Mouse (Mus musculus) left cerebral cortex, postnatal 25 days (tissue): ENCODE measurements around the gene Arhgap32. TPM values are rescaled to one million over a fixed set of nuclear protein-coding genes. Genes with fewer than 3 reads are reported as not detected.

Source experiments
- DNase-seq, 2 experiments: peaks; one replicate each; pipeline ENCODE4 v3.0.0; 2022; ENCODE audit warnings: low spot score in 2 of 2, mixed read lengths in 1 of 2
- intact Hi-C: fragments of 180-260 bp; cut with DNase I; formaldehyde crosslinking; loops from one replicate; pipeline ENCODE4 v1.15.1; 2025
- total RNA-seq, 2 experiments: library from RNA; stranded (reverse); gene quantifications; 2 replicates each; pipeline ENCODE4 v1.2.3; 2021

Gene Arhgap32
- total RNA-seq, 2 experiments from 2014 or later: 444 to 458 TPM

DNA sequence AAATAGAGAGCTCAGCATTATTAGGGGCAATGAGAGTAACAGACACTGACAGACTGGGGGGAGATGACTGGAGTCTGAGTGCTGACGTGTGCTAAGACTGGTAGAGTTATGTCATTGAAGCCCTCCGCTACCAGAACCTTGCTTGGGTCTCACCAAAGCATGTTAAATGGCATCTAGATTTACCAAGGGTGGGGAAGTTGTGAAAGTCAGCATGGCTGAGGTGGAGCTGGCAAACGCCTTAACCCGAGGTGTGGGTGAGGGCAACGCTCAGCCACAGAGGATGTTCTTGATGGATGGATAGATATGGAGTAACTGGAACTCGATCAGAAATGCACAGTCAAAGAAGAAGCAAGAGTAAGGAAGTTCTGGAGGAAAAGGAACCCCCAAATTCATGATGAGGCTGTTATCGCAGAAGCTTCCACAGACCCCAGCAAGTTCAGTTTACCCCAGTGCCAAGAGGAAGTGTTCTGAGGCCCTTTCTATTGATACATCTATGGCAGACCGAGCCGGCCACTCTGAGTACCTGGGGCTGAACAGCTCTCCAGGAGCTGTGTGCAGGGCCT is 125.8 kb downstream of the Arhgap32 start:
- intact Hi-C loops: loop anchor here (10.0 kb wide), 1 partner anchor 267 kb away; no protein-coding TSS in a partner anchor
- DNase-seq: no peak

DNA sequence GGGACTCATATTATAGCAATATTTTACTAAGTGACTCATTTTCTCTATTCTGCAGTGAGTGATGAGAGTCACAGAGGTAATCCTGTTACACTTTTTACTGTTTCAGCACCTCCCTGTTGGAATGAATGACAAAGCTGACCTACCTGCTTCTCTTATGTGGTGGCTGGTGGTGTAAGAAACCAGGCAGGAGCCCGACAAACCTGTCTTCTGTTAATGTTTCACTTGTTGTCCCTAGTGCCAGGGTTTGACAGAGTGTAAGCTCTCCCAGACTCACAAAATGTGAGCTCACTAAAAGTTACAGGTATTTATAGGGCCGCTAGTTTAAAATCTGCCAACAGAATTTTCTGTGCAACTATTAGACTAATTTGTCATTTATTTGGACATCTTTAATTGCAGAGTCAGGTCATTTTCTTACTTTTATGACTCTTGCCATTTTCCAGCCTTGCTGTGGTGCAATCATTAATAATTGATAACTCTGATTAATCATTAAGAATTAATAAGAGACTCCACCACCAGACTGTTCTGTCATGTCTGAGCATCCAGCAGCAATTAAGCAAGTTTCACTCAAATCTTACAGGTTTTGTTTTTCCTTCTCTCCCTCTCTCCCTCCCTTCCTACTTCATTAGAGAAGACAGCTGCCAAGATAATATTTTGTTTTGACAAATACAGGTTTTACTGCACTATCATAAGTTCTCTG is 127.1 kb downstream of the Arhgap32 start:
- intact Hi-C loops: loop anchor here (10.0 kb wide), 1 partner anchor 268 kb away; no protein-coding TSS in a partner anchor
- no peak for DNase-seq

DNA sequence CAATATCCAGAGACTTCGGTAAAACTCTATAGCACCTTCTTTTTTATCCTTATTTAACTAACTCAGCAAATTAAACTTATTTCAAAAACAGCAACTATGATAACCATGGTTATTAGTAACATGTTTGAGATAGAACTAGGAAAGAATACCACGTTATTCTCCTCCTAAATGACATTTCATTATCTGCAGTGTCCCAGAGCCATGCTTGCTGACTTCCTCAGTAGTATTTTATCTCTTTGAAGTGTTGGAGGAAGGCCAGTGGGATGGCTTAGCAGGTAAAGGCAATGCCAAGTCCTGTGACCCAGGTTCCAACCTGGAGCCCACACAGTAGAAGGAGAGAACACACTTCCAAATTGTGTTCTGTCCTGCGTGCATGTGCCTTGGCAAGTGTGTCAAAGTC is 129.3 kb downstream of the Arhgap32 start:
- intact Hi-C loops: loop anchor here (5.0 to 10.0 kb wide), 2 partner anchors 270 to 298 kb away; no protein-coding TSS in a partner anchor
- DNase-seq: no peak

DNA sequence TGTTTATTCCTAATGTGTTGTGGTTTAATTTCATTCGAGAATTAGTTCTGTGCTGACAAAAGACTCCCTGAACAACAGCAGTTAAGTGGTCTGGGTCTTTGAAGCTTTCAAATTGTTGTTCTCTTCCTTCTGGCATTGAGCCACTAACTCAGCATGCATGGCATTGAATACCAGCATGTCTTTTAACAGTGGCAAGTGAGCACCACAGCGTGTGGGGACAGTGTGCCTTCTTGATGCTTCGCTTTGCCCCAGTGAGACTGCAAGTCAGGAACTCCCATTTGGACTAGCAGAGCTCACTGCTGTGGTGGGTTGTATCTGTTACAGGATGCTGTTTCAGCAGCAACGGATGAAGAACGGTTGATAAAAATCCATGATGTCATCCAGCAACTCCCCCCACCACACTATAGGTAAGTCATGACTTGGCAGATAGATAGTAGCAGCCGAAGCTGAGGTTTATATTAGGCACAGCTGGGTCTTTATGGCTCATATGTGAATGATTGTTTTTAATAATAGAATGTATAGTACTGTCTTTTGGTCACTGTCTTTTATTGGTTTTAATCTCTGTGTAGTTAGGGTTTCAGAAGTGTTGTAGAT is 130.3 kb downstream of the Arhgap32 start:
- no peak for DNase-seq
- intact Hi-C loops: loop anchor here (5.0 to 10.0 kb wide), 2 partner anchors 271 to 299 kb away; no protein-coding TSS in a partner anchor

DNA sequence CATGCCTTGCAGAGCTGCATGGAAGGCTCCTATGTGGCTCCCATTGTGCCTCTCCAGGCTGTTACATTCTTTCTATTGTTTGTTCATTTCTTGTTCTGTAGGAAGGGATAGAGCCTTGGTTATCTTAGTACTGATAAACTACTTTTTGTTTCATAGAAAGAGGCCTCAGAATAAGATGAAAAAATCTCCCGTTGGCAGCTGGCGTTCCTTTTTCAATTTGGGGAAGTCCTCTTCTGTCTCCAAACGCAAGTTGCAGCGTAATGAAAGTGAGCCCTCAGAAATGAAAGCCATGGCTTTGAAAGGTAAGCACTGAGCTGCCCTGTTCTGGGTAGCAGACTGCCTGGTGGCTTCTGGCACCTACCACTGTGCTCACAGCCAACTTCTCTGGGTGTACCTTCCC is 134.6 kb downstream of the Arhgap32 start:
- intact Hi-C loops: no loop called here
- no peak for DNase-seq

DNA sequence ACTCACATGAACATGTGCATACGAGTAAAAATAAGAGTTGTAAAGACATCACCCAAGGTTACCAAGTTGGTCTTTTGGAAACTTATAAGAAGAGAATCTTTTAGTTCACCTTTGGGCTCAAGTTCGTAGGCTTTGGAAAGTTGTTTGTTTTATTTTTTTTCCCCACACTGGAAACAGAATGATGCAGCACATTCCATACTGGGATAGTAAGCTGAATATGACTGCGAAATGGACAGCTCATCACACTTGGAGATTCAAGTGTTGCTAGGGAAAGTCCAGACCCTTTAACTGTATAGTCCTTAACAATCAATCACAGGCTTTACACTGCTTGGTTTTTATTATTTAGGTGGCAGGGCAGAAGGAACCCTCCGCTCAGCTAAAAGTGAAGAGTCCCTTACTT is 137.8 kb downstream of the Arhgap32 start:
- no peak for DNase-seq
- intact Hi-C loops: no loop called here

DNA sequence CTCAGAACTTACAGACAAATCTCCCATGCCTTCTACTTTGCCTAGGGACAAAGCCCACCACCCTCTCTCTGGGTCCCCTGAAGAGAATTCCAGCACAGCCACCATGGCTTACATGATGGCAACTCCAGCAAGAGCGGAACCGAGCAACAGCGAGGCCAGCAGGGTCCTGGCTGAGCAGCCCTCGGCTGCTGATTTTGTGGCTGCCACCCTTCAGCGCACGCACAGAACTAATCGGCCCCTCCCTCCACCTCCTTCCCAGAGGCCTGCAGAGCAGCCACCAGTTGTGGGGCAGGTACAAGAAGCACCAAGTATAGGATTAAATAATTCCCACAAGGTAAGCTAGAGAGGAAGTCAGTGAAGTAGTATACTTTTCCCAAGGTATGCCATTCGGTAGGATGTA is 141.4 kb downstream of the Arhgap32 start:
- intact Hi-C loops: no loop called here
- DNase-seq: no peak

DNA sequence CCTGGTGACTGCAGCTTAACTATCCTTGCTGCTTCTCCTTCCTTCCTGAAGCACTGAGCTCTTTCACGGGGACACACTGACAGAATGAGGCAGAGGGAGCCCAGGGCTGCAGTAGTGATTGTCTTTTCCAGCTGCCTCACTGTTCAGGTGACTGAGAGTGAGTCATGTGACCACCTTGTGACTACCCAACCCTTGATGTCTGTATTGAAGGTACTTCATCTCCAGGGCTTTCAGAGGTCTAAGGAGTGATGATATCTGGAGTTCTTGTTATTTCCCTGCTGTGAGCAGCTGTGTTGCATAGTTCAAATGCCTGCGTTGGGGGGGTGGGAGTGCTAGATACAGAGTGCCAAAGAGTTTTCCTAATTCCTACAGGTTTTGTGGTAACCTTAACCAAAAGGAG is 141.9 kb downstream of the Arhgap32 start:
- DNase-seq: no peak
- intact Hi-C loops: no loop called here

DNA sequence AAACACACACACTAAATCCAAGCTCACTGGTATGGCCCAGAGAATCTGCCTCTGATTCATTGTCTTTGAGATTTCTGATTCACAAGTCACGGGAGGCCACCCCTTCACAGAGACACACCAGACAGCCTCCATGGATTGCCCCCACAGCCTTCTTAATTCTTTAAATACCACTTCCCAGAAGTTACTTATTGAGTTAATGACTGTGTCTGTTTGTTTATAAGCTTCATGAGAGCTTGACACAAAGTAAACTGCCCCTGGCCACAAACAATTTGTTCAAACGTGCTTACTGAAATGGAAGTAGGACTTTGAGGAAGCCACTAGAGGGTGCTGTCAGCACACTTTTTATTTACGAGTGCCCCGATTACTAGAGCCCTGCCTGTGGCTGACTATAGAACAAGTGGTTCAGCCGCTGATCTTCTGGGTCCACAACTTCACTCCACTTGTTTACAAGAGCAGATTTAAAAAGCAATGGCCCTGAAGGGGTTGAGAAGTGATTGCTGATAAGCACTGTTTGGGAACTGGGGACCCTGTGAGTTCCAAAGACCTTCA is 156.0 kb downstream of the Arhgap32 start:
- peak; percentile 66 to 82 for DNase-seq
- intact Hi-C loops: loop anchor here (1.0 to 5.0 kb wide), 2 partner anchors 78 to 825 kb away; no protein-coding TSS in a partner anchor

DNA sequence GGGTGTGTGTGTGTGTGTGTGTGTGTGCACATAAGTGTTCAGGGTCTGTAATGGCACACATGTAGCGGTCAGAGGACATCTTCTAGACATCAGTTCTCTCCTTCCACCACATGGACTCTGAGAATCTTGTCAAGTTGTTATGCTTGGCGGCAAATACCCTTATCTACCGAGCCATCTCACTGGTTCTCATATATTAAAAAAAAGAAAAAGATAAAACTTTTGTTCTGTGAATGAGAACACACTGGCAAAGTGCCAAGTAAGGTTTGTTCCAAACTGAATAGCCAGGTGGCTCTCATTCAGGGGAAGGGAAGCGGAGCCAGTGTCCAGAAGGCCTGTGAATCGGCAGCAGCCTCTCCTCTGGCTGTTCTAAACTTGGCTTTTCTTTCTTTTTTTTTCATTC is 162.1 kb downstream of the Arhgap32 start:
- intact Hi-C loops: loop anchor here (5.0 kb wide), 1 partner anchor 969 kb away; no protein-coding TSS in a partner anchor

DNA sequence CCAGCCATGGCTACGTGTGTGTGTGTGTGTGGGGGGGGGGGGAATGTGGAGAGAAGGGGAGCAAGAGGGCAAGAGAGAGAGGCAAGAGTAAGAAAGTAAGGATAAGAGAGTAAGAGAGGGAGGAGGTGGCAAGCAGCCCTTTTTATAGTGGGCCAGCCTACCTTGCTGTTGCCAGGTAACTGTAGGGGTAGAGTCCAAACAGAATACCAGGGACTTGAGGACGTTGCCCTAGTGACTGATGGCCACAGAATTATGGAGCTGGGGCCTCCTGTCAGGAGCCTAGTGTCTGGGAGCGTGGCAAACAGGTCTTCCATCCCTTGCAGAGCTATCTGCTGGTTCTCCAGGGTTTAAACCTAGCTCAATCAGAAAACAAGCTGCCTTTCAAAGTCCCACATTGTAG is 163.9 kb downstream of the Arhgap32 start:
- no peak for DNase-seq
- intact Hi-C loops: loop anchor here (5.0 kb wide), 1 partner anchor 968 kb away; no protein-coding TSS in a partner anchor

More for the DNA sequence above, 162.1 kb downstream of the Arhgap32 start:
- DNase-seq: no peak

DNA sequence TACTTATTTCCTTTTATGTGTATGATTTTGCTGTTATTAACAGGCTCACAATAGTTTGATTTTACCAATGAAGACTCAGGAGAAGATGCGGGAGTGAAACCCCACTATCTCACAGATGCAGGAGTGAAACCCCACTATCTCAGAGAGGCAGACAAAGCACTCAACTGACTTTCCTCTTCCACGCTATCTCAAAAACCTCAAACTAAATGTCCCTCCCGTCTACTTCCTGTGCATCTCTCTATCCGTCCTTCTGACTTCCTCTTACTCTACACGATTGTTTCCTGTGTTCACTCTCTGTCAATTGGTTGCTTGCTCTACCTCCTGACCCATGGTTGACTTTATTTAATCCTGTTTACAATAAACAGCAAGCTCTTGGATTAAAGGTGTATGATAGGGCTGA is 164.5 kb downstream of the Arhgap32 start:
- no peak for DNase-seq
- intact Hi-C loops: no loop called here

DNA sequence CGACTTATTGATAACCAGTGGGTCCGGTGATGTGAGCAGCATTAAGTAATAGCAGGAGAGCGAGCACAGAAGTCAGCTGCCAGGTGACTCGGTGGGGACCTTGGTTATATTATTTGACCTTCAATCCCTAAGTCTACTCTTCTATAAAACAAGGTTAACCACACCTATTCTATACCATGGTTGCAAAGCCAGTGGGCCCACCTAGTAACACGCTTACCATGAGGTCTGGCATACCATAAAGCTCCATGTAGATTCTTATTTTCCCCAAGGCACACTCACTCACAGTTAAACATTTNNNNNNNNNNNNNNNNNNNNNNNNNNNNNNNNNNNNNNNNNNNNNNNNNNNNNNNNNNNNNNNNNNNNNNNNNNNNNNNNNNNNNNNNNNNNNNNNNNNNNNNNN is 167.7 kb downstream of the Arhgap32 start:
- intact Hi-C loops: no loop called here
- no peak for DNase-seq

DNA sequence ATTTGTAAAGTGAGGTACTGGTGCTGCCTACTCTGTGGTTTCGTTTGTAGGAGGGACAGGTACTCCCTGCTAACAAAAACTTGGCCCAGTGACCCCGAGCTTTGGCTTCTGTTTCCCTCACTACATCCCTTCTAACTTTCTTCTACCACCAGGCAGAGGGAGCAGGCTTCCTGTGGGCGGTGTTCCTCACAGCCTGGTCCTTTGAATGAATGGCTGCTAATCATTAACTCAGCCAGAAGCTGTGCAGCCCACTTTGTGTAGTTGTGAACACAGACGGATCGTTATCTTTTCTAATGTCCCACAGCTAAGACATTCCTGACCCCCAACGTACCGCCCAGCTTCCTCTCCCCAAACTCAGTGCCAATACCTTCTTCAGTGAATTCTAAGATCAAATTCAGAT is 175.7 kb downstream of the Arhgap32 start:
- intact Hi-C loops: no loop called here
- DNase-seq: no peak

DNA sequence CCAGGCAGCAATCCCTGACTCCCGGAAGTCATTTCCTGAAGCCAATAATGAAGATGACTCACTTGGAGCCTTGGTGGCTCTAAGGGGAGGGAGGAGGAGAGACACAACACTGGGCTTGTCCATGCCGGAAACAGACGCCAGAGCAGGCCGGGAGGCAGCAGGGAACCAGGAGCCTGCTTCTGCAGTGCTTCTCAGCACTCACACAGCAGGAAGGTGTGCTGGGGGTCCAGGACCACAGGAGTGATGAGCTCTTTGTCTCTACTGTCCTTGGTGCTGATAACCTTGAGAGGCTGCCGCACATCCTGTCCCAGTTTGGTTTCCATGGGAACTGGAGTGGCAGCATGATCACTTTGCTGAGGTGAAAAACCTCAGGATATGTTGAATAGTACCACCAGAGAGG is 176.8 kb downstream of the Arhgap32 start:
- DNase-seq: peak in 1 of 2 experiments; percentile 18
- intact Hi-C loops: no loop called here

DNA sequence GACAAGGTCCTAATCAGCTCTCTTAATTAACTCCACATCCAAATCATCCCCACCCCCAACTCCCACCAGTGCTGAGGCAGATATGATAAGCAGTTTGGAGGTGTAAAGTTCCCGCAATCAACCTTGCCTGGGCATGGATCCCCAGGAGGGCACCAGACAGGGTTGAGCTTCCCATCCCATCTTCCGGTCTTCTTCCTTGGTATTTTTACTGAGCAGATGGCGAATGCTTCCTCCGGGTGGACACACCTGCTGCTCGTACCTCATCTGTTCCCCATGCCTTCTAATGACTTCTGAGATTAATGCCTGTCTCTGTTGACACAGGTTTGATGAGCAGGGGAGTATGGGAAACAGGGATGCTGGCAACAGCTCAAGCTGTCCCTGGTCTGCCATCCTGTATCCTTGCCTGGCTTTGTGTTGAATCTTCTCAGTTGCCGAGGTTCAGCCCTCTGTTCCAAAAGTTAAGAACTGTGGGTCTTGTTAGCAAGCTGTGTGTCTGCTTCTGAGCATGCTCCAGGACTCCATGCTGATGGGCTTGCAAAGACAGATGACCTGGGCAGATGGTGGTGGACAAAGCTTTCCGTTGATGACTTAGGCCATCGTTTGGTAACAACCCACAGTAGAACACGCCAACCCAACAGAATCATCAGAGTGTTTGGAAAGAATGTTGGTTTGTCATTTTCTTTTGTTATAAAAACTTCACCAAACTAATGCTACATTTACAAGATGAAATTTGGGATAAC is 179.3 kb downstream of the Arhgap32 start:
- intact Hi-C loops: no loop called here
- DNase-seq: no peak

DNA sequence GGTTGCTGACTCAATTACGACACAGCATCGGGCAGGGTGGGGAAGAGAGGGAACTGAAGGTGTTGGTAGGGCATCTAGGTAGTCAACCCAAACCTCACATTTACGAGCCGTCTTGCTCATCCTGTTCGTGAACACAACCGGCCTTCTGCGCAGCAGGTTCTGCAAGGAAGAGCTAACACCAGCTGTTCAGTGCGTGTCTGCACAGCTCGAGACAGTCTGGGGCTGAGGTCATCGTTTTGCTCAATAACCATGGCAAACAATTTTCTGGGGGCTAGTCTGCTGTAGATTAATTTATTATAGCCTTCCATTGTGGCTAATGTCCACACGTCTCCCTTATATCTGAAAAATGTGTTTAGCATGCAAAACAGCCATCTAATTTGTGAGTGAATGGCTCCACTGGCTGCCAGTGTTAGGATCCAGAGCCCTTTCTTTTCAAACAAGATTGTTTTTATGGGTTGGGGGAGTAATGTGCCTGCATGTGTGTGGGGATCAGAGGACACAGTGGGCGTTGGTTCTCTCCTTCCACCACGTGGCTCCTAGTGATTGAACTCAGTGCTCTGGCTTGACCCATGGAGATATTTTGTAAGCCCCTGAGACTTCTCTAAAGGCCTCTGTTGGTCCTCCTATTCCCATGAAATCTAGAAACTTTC is 186.7 kb downstream of the Arhgap32 start:
- no peak for DNase-seq
- intact Hi-C loops: no loop called here

DNA sequence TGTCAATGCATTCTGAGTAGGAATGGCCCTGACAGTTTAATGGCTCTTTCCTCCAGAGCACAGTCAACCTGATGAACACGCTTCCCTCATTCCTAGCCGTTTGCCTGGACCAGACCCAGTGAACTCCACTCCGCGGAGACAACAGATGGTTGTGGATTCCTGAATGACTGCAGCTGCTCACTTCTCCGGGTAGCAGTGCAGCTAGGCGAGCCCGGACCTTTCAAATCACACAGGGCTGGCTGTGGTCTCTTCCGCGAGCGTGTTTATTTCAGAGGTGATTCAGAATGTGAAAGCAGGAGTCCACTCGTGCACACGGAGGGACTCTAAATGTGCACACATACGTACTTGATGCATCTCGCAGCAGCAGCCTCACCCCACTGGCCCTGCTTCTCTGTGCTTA is 195.8 kb downstream of the Arhgap32 start:
- intact Hi-C loops: no loop called here
- peak in 1 of 2 experiments; percentile 24 for DNase-seq

DNA sequence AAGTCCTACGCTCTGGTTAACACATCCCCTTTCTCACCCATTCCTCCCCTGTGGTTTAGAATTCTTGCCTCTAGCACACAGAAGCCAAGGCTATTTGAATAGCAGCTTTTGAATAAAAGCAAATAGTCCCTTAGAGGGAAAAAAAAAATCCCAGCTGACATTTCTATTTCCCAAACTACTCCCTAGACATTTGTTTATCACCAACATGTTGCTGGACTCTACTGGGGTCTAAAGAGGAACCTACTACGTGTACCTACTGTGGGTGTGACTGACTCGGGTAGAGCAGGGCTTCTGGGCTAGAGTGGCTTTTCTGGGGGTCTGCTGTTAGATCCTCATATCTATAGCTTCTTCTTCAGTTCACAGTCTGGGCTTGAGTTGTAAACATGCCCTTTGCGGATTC is 196.3 kb downstream of the Arhgap32 start:
- no peak for DNase-seq
- intact Hi-C loops: no loop called here
